Mouse (Mus musculus): ENCODE measurements around the gene Itga2b. TPM values are rescaled to one million over a fixed set of nuclear protein-coding genes. Genes with fewer than 3 reads are reported as not detected.

The Itga2b gene
- total RNA-seq, 1 experiment from 2014 or later, result 4.6 TPM

- DNase-seq, result peak; percentile 69
Measured at GRCm38 (mm10) chr11:102435754-102436470, 34.0 kb downstream of the Itga2b start.

GRCm38 (mm10) chr11:102434816-102435705 is 34.9 kb downstream of the Itga2b start:
- peak; percentile 9 for DNase-seq

GRCm38 (mm10) chr11:102434406-102434805 is 35.5 kb downstream of the Itga2b start:
- DNase-seq, result peak; percentile 94

GRCm38 (mm10) chr11:102433866-102434265 is 36.1 kb downstream of the Itga2b start:
- DNase-seq, result peak; percentile 20

GRCm38 (mm10) chr11:102432896-102433295 is 37.0 kb downstream of the Itga2b start:
- peak; percentile 91 for DNase-seq

GRCm38 (mm10) chr11:102432115-102432843 is 37.6 kb downstream of the Itga2b start:
- peak; percentile 32 for DNase-seq

- DNase-seq, result no peak
Measured at GRCm38 (mm10) chr11:102431728-102432114, 38.2 kb downstream of the Itga2b start.

- DNase-seq, result peak; percentile 88
Measured at GRCm38 (mm10) chr11:102431018-102431645, 38.8 kb downstream of the Itga2b start.

- DNase-seq, result peak; percentile 93
Measured at GRCm38 (mm10) chr11:102430121-102431017, 39.6 kb downstream of the Itga2b start, which contains the start of gene Grn. Gene Grn, plus strand, starts transcription at chr11:102430315.

- no peak for DNase-seq
Measured at GRCm38 (mm10) chr11:102429551-102429950, 40.4 kb downstream of the Itga2b start.

GRCm38 (mm10) chr11:102428981-102429540 is 40.9 kb downstream of the Itga2b start:
- no peak for DNase-seq

GRCm38 (mm10) chr11:102425555-102426316 is 44.2 kb downstream of the Itga2b start:
- DNase-seq, result no peak

- DNase-seq, result peak; percentile 72
Measured at GRCm38 (mm10) chr11:102424666-102425065, 45.3 kb downstream of the Itga2b start.

GRCm38 (mm10) chr11:102421559-102421958 is 48.4 kb downstream of the Itga2b start:
- no peak for DNase-seq

GRCm38 (mm10) chr11:102418887-102419286 is 51.0 kb downstream of the Itga2b start:
- peak; percentile 88 for DNase-seq

GRCm38 (mm10) chr11:102417160-102417559 is 52.8 kb downstream of the Itga2b start:
- no peak for DNase-seq

- no peak for DNase-seq
Measured at GRCm38 (mm10) chr11:102415034-102415802, 54.7 kb downstream of the Itga2b start.

- no peak for DNase-seq
Measured at GRCm38 (mm10) chr11:102413059-102413458, 56.9 kb downstream of the Itga2b start.

GRCm38 (mm10) chr11:102411704-102412103 is 58.2 kb downstream of the Itga2b start:
- DNase-seq, result peak; percentile 96
